Mouse (Mus musculus) forebrain, embryonic 13.5 days (tissue): Measurements from ENCODE around the gene Pik3c2a. TPM values are rescaled to one million over a fixed set of nuclear protein-coding genes. Genes with fewer than 3 reads are reported as not detected.

Source experiments
- ATAC-seq: fragments of 200-750 bp; cut with Nextera tagmentation; 2 replicates; pipeline ENCODE4 v1.8.0; 2017
- H3K27ac ChIP-seq: fragments of 300-500 bp; sonication (generic); 2 replicates; pipeline ENCODE4 v1.5.1; 2015; ENCODE audit warnings: inconsistent platforms, mild to moderate bottlenecking, moderate library complexity
- H3K27me3 ChIP-seq: fragments of 300-500 bp; sonication (generic); 2 replicates; pipeline ENCODE4 v1.6.1; 2015; ENCODE audit warnings: mild to moderate bottlenecking, inconsistent platforms
- H3K36me3 ChIP-seq: fragments of 300-500 bp; sonication (generic); 2 replicates; pipeline ENCODE4 v1.6.1; 2015; ENCODE audit warnings: mild to moderate bottlenecking, inconsistent platforms; ENCODE audit not compliant: poor library complexity, severe bottlenecking
- H3K4me1 ChIP-seq: fragments of 300-500 bp; sonication (generic); 2 replicates; pipeline ENCODE4 v1.6.1; 2015; ENCODE audit warnings: inconsistent platforms
- H3K4me2 ChIP-seq: fragments of 300-500 bp; sonication (generic); 2 replicates; pipeline ENCODE4 v1.6.1; 2015; ENCODE audit warnings: inconsistent platforms, mild to moderate bottlenecking, moderate library complexity
- H3K4me3 ChIP-seq: fragments of 300-500 bp; sonication (generic); 2 replicates; pipeline ENCODE4 v1.5.1; 2015; ENCODE audit warnings: mild to moderate bottlenecking, inconsistent platforms
- H3K9ac ChIP-seq: fragments of 300-500 bp; sonication (generic); 2 replicates; pipeline ENCODE4 v1.6.1; 2015; ENCODE audit warnings: mild to moderate bottlenecking, inconsistent platforms
- H3K9me3 ChIP-seq: fragments of 300-500 bp; sonication (generic); replicated peaks from 2 replicates; pipeline ENCODE4 v1.6.1; 2016; ENCODE audit warnings: inconsistent platforms
- WGBS: fragments of 180-500 bp; shearing (Covaris S2); methylation state at CpG from one replicate; pipeline ENCODE4 v1.1.7; 2015; 5-methylcytosine and 5-hydroxymethylcytosine counted together
- polyA plus RNA-seq: library from polyadenylated mRNA; unstranded; fragments of >200 nt; fragmentation: Nextera tagmentation; extraction: Ambion mirVana; gene quantifications from 2 replicates; pipeline ENCODE4 v1.2.1, GENCODE M21; 2015

The Pik3c2a gene
- polyA plus RNA-seq, 1 experiment from 2014 or later, result 19.8 TPM

DNA sequence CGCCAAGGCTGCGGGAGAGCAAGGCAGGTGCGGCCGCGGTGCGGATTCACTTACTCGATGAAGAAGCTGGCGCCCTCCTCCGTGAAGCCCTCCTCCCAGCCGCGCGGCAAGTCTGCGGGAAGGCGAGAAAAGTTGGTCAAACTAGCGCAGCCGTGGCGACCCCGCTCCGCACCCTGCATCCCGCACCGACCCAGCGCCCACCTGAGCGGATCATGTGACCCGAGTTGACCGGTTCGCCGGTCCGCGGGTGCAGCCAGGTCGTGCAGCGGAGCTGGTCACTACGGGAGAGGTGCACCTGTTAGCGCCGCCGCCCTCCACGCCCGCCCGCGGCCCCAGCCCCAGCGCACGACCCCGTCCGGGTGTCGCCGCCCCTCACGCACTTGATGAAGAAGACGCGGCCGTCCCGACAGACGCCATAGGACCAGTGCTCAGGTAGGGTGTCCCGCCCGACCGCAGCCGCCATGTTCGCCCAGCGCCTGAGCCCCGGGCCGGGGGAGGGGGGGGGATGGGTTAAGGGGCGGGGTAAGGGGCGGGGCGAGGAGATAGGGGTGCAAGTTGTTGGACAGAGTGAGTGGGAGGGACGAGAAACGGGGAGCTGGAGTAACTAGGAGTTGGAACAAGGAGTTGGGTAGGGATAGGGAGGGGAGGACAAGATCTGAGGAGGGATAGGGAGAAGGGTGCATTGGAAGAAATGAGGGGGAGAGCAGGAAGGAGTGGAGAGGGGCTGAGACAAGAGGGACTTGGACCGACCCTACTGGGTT lies 135.2 kb downstream of the Pik3c2a start, which contains the start of gene Plekha7:
TSS of gene Plekha7 (minus strand) at position 506 of the 761 bp plus-strand sequence.
- no peaks in the 10 kb centered on the region for H3K27me3 ChIP-seq
- WGBS, result under 1% methylated on average over 64 of the region's 65 CpGs
- H3K4me3 ChIP-seq, result peak within 1 kb of the TSS; percentile 84
- peak within 1 kb of the TSS; percentile 74 for H3K27ac ChIP-seq
- no peaks in the 10 kb centered on the region for H3K9me3 ChIP-seq
- H3K4me1 ChIP-seq, result peaks cover 27% of the 10 kb centered on the region
- H3K36me3 ChIP-seq, result no peaks in the 10 kb centered on the region
- ATAC-seq, result peak; percentile 77
- H3K4me2 ChIP-seq, result peak within 1 kb of the TSS; percentile 96
- H3K9ac ChIP-seq, result peak within 1 kb of the TSS; percentile 77

DNA sequence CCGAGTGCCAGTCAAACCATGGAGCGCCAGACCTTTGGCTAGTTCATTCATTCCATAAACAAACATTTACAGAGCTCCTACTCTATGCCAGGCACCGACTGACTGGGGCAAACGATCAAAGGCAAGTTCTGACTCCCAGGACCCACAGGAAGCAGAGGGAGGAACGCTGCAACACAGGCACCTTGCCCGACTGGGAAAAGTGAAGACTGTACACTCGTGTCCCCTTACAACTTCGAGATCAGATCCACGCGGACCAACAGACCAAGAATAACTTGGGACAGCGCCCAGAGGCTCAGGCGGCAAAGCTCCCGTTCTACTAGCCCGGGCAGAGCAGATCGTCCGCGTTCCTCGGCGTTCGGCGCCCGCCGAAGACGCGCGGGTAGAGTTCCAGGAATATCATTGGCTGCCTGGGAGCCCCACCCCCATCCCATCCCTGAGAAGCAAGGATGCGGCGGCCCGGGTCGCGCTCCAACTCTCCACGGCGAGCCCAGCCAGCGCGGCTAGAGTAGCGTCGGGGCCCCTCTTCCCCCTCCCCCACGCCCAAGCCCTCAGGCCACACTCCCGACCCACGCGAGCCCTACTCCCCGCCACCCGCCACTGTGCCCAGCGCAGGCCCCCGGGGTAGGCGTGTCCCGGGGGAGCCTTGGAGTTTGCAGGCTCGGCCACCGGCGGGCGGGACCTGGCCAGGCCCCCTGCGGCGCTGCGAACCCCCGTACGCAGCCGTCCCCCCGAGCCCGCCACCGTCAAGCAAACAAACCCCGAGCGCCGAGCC lies 136.0 kb downstream of the Pik3c2a start:
- H3K27ac ChIP-seq, result peak overlapping the region; percentile 74
- peaks cover 27% of the 10 kb centered on the region for H3K4me1 ChIP-seq
- peak; percentile 90 for ATAC-seq

DNA sequence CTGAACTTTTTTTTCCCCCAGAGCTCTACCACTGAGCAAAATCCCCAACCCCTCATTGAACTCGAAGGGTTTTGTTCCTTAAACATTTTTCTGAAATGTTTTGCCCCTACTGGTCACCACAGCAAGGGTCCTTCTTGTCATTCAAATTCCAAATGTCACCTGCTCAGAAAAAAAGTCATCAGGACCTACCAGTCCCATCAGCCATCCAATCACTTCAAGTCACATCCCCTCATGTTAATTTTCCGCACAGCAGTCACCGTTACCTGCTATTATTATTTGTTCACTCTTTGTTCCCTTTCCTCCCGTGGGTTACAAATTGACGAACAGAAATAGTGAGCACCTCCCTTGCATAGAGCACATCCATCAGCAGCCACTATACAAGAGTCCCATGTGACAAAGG lies 136.6 kb downstream of the Pik3c2a start:
- H3K4me3 ChIP-seq, result peak overlapping the region; percentile 84
- H3K9me3 ChIP-seq, result no peaks in the 10 kb centered on the region
- H3K36me3 ChIP-seq, result no peaks in the 10 kb centered on the region
- peak overlapping the region; percentile 96 for H3K4me2 ChIP-seq
- WGBS, result 7% methylated on average over 5 of the region's 5 CpGs
- H3K9ac ChIP-seq, result peak overlapping the region; percentile 77
- no peak; the same call in 1 of the 2 replicates for ATAC-seq
- no peak overlapping the region for H3K27ac ChIP-seq
- H3K27me3 ChIP-seq, result no peaks in the 10 kb centered on the region
- peaks cover 27% of the 10 kb centered on the region for H3K4me1 ChIP-seq

More for the DNA sequence above, 136.0 kb downstream of the Pik3c2a start:
- H3K27me3 ChIP-seq, result no peaks in the 10 kb centered on the region
- peak overlapping the region; percentile 77 for H3K9ac ChIP-seq
- no peaks in the 10 kb centered on the region for H3K36me3 ChIP-seq
- 1% methylated on average over 62 of the region's 63 CpGs for WGBS
- peak overlapping the region; percentile 84 for H3K4me3 ChIP-seq
- H3K9me3 ChIP-seq, result no peaks in the 10 kb centered on the region
- peak overlapping the region; percentile 96 for H3K4me2 ChIP-seq

DNA sequence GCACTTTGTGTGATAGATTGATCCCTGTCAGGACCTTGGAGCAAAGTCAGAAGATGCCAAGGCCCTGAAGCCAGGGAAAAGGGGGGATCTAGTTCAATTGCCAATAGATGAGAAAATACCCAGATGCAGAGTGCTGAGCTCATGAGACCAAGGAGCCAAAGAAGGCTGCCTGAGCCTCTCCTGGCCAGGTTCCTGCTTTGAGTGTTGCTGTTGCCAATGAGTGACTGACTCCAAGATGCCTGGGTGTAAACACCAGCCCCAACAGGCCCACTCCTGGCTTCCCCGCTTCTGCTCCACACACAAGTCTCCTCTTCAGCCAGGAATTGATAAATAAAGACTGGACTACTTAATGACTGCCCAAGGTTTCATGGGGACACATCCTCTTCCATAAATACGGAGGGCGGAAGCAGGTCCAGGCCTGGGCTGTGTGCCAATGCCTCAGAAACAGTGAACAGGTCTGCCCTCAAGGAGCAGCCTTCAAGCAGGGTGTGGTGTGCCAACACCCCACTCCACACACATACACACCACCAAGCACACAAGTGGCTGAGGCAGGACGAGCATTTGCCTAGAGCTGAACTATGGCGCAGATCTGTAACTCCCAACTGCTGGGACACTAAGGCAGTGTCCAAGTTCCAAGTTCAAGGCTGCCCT lies 141.5 kb downstream of the Pik3c2a start:
- Histone ChIP-seq H3K27ac (no peak overlapping the region), H3K27me3 (no peaks in the 10 kb centered on the region), H3K9ac (no peak overlapping the region), H3K4me3 (no peak overlapping the region), H3K36me3 (no peaks in the 10 kb centered on the region), H3K9me3 (no peaks in the 10 kb centered on the region), H3K4me2 (no peak overlapping the region), H3K4me1 (peaks cover 18% of the 10 kb centered on the region)
- WGBS, result 85% methylated on average over 5 of the region's 5 CpGs
- no peak for ATAC-seq

DNA sequence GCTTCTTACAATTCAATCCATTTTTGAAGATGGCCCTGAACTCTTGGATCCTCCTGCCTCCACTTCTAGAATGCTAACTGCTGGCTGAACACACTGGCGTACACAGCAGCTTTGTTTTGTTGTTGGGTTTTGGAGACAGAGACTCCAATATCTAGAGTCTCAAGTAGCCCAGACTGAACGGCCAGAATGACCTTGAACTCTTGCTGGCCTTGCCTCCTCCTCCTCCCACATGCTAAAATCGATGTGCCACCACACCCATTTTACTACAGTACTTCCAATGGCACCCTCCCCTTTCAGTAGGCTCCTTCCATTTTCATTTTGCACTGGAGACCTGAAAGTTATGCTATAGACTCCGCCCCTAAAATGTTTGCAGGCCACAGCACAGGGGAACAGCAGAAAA lies 142.1 kb downstream of the Pik3c2a start:
- Histone ChIP-seq H3K27me3 (no peaks in the 10 kb centered on the region), H3K4me1 (peaks cover 12% of the 10 kb centered on the region), H3K9ac (no peak overlapping the region), H3K4me2 (no peak overlapping the region), H3K27ac (no peak overlapping the region), H3K36me3 (no peaks in the 10 kb centered on the region), H3K9me3 (no peaks in the 10 kb centered on the region), H3K4me3 (no peak overlapping the region)
- no peak for ATAC-seq
- WGBS, result 92% methylated on average over 4 of the region's 4 CpGs

DNA sequence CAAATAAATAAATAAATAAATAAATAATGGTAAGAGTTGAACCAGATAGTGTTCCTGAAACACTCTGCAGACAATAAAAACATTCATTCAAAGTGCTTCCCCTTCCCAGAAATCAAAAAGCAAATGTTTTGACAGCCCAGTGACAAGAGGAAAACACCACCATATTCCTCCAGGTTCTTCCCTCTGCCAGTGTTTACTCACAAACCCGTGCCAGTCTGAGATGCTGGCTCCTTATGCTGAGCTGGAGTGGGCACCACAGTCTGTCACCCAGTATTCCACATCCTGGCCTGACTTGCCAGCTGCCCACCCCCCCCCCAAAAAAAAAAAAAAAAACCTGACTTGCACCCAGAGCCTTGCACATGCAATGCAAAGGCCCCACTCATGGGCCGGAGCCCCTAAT lies 144.4 kb downstream of the Pik3c2a start:
- Histone ChIP-seq H3K9ac (no peak overlapping the region), H3K4me3 (no peak overlapping the region), H3K27ac (no peak overlapping the region), H3K4me1 (peaks cover 12% of the 10 kb centered on the region), H3K27me3 (no peaks in the 10 kb centered on the region), H3K4me2 (no peak overlapping the region), H3K36me3 (no peaks in the 10 kb centered on the region), H3K9me3 (no peaks in the 10 kb centered on the region)
- whole genome bisulfite sequencing, result 86% methylated on average over 2 of the region's 2 CpGs
- ATAC-seq, result peak; percentile 80; the same call in 1 of the 2 replicates

DNA sequence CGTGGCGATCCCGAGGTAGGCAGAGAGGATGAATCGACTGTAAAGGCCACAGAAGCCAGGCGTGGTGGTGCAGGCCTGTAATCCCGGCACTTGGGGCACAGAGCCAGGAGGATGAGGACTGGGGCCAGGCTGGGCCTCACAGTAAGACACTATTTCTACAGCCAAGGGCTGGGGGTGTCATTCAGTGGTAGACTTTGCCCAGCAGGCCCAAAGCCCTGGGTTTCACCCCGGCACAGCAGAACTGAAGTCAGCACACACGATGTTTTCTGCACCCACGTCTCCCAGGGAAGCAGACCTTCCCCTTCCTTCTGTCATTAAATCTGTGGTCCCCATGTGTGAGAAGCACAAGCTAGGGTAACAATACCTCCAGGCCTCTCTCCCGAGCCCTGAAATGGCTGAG lies 144.9 kb downstream of the Pik3c2a start:
- 68% methylated on average over 10 of the region's 10 CpGs for WGBS
- Histone ChIP-seq H3K27me3 (no peaks in the 10 kb centered on the region), H3K36me3 (no peaks in the 10 kb centered on the region), H3K4me3 (no peak overlapping the region), H3K27ac (no peak overlapping the region), H3K4me2 (no peak overlapping the region), H3K9me3 (no peaks in the 10 kb centered on the region), H3K4me1 (peaks cover 12% of the 10 kb centered on the region), H3K9ac (no peak overlapping the region)
- ATAC-seq, result peak; percentile 45; the same call in 1 of the 2 replicates

DNA sequence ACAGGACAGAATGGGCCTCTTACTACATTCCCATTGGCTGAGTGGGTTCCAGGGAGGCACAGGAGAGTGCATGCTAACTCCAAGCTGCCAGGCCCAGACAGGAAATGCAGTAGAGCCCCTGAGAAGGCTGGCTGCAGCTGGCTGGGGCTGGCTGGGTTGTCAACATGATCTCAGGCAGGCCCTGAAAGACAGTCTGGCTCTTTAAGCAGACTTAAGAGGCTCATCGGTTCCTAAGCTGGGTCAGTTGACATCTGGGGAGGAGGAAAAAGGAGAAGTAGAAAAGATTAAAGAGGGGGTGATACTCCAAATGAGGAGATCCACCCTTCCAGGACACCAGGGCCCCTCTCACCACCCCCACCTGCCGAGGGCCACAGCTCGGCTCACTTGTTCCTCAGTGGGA lies 148.3 kb downstream of the Pik3c2a start:
- no peak overlapping the region for H3K4me2 ChIP-seq
- no peaks in the 10 kb centered on the region for H3K36me3 ChIP-seq
- no peak overlapping the region for H3K4me3 ChIP-seq
- peaks cover 12% of the 10 kb centered on the region for H3K4me1 ChIP-seq
- no peak for ATAC-seq
- H3K9ac ChIP-seq, result no peak overlapping the region
- WGBS, result 60% methylated on average over 3 of the region's 3 CpGs
- no peaks in the 10 kb centered on the region for H3K27me3 ChIP-seq
- H3K9me3 ChIP-seq, result no peaks in the 10 kb centered on the region
- no peak overlapping the region for H3K27ac ChIP-seq

DNA sequence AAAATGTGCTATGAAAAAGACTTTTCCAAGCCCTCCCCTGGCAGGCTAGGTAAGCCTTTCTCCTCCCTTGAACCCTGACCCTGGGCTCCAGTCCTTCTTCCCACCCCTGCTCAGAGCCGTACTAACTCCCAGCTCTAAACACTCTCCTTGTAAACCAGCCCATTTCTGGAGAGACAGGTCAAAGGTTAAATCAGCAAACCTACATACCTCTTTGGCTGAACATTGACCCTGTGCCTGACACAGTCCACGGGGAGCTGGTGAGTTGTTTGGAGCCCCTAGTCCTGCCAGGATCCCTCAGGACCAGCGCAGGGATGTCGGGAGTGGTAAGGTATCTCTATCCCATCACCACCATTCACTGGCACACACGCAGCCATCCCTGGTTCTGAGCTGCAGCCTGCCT lies 150.9 kb downstream of the Pik3c2a start:
- Histone ChIP-seq H3K4me3 (no peak overlapping the region), H3K27ac (no peak overlapping the region), H3K36me3 (no peaks in the 10 kb centered on the region), H3K9ac (no peak overlapping the region), H3K27me3 (no peaks in the 10 kb centered on the region), H3K4me2 (no peak overlapping the region), H3K9me3 (no peaks in the 10 kb centered on the region), H3K4me1 (peaks cover 3% of the 10 kb centered on the region; the same call in 1 of the 2 replicates)
- no peak for ATAC-seq
- WGBS, result 65% methylated on average over 5 of the region's 5 CpGs

DNA sequence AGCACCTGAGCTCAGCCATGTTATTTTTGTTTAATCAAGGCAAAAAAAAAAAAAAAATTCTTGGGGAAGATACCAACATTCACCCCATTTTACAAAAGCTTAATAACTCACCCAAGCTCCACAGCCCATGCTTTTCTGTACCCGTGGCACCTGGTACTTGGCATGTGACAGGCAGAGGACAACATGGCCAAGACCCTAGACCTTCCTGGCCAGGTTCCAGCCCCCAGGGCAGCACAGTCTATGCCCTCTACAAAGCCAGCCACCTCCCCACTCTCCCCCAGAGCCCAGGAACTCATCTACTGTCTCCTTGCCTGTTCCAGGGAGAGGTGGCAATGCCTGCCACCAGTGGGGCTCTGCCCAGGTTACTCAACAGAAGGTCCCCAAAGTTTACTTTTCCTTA lies 152.7 kb downstream of the Pik3c2a start:
- 90% methylated on average over 1 of the region's 1 CpGs for WGBS
- Histone ChIP-seq H3K4me1 (peaks cover 17% of the 10 kb centered on the region), H3K4me2 (no peak overlapping the region), H3K9me3 (no peaks in the 10 kb centered on the region), H3K4me3 (no peak overlapping the region), H3K27me3 (no peaks in the 10 kb centered on the region), H3K27ac (no peak overlapping the region), H3K36me3 (no peaks in the 10 kb centered on the region), H3K9ac (no peak overlapping the region)
- no peak for ATAC-seq

DNA sequence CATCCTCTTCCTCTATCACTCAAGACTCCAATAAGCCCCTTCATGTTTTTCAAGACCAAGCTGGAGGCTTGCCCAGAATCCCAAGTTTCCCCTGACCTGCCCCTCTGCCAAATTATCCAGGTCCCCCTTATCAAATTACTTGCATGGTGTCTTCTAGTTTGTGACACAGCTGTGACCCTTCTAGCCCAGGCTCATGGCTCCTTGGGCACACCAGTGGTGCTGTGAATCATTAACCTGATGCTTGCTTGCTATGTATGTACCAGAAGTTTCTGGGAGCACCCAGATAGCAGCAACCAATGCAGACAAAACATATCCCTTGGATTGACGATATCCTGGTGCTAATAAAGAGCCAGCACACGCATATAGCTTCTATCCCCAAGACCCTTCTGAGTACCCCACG lies 154.3 kb downstream of the Pik3c2a start:
- Histone ChIP-seq H3K27me3 (no peaks in the 10 kb centered on the region), H3K4me3 (no peak overlapping the region), H3K9me3 (no peaks in the 10 kb centered on the region), H3K36me3 (no peaks in the 10 kb centered on the region), H3K9ac (no peak overlapping the region), H3K4me2 (no peak overlapping the region), H3K4me1 (peaks cover 27% of the 10 kb centered on the region), H3K27ac (no peak overlapping the region)
- WGBS, result 92% methylated on average over 3 of the region's 3 CpGs
- no peak for ATAC-seq

DNA sequence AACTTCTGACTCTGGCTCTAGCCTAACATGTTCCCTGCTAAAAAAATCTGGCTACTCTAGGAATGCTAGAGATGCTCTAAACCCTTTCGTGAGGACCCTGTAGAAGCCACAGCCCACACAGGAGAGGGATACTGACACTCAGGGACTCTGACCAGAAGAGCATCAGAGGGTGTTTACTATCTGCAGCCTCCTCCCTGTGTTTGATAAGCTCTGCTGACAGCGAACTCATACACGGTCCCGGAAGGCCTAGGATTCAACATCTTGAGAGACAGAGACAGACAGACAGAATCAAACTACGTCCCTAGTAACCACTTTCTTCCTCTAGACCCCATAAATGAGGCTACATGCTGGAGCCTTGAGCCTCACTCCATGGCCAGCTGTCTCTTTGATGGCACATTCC lies 155.3 kb downstream of the Pik3c2a start:
- 86% methylated on average over 5 of the region's 5 CpGs for WGBS
- H3K4me2 ChIP-seq, result no peak overlapping the region
- H3K27ac ChIP-seq, result no peak overlapping the region
- no peak for ATAC-seq
- no peak overlapping the region for H3K4me3 ChIP-seq
- no peaks in the 10 kb centered on the region for H3K27me3 ChIP-seq
- peaks cover 37% of the 10 kb centered on the region for H3K4me1 ChIP-seq
- no peak overlapping the region for H3K9ac ChIP-seq
- H3K36me3 ChIP-seq, result no peaks in the 10 kb centered on the region
- no peaks in the 10 kb centered on the region for H3K9me3 ChIP-seq
